Comparison of ENCODE assay signal across 8 mouse cellular contexts in the genomic region with DNA sequence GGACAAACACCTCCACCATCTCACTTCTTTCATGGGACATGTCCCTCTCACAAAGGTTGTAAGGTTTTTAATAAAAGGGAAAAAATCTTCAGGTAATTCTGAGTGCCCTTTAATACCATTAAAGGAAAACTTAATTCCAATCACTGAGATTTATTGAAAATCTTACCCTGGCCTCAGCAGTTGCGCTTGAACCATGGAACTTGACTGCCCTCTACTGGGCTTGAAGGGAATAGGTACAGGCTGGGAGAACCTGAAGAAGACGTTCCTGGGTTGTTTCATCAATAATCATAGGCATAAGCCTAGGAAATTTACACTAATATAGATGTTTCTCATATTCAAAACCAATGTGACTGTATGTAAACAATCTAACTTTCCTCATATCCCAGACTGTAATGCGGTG.
DNase-seq lines count a peak whose midpoint lies in the region; TF ChIP-seq lines count a peak whose summit lies in the region.
"Had no signal": no experiment of that assay in that cellular context is flagged by ENCODE, and none has a peak within 500 bp of the region (broad histone marks: within the 10 kb centered on the region; RNA-seq: fewer than 3 reads in every experiment).

No protein-coding gene starts in this region.

- peaks cover 7% of the 10 kb centered on the region for H3K4me1 ChIP-seq in E14TG2a.4 (replicated peaks; ENCODE audit: low read depth, low read length)
- H3K4me1 ChIP-seq in small intestine, adult 2 months (ENCODE audit: control insufficient read depth, insufficient read depth, insufficient read length, low read length) = no peaks in the 10 kb centered on the region

- no peak overlapping the region for H3K27ac ChIP-seq in small intestine, adult 2 months (ENCODE audit: insufficient read depth, low read depth, low read length)
- H3K27ac ChIP-seq: stomach, embryonic 15.5 days had no signal

- peak; percentile 47 for DNase-seq in 416B (ENCODE audit: low read depth)
- DNase-seq in cerebellum, adult 9-11 months = peak; percentile 4
- peak; percentile 29 to 35 for DNase-seq in frontal cortex, postnatal 25 days (ENCODE audit: low spot score in 2 of 2)
- peak; percentile 28 to 66 for DNase-seq in layer of hippocampus, adult 18-20 months (ENCODE audit: low spot score in 2 of 2)
- DNase-seq in lung, postnatal 4 days = peak; percentile 23 to 62

- no peaks in the 10 kb centered on the region for H3K36me3 ChIP-seq in E14TG2a.4 (ENCODE audit: insufficient read depth, low read length)
- no peaks in the 10 kb centered on the region for H3K36me3 ChIP-seq in small intestine, adult 2 months (ENCODE audit: control insufficient read depth, insufficient read depth, low read length)
- H3K36me3 ChIP-seq: stomach, embryonic 15.5 days had no signal

- no peak for TF ChIP-seq POLR2A in small intestine, adult 2 months (IDR thresholded peaks at IDR 0.05; ENCODE audit: low read depth, low read length)

- H3K4me3 ChIP-seq in E14TG2a.4 (replicated peaks; ENCODE audit: low read length) = no peak overlapping the region
- no peak overlapping the region for H3K4me3 ChIP-seq in small intestine, adult 2 months (ENCODE audit: low read depth, low read length)
- H3K4me3 ChIP-seq: stomach, embryonic 15.5 days had no signal

- peak; percentile 93 for TF ChIP-seq CTCF in E14TG2a.4 (conservative IDR thresholded peaks at IDR 0.05; ENCODE audit: low read length)
- peak; percentile 56; the same call in 1 of the 2 replicates for TF ChIP-seq CTCF in small intestine, adult 2 months (IDR thresholded peaks at IDR 0.05; ENCODE audit: extremely low read depth, insufficient read length, insufficient replicate concordance, low read depth, low read length)

- H3K27me3 ChIP-seq in E14TG2a.4 (ENCODE audit: insufficient read depth, low read length) = no peaks in the 10 kb centered on the region
- no peaks in the 10 kb centered on the region for H3K27me3 ChIP-seq in small intestine, adult 2 months (ENCODE audit: control insufficient read depth, insufficient read depth, low read length)
- H3K27me3 ChIP-seq: stomach, embryonic 15.5 days had no signal

- no peaks in the 10 kb centered on the region for H3K9me3 ChIP-seq in E14TG2a.4 (ENCODE audit: low read length)
- H3K9me3 ChIP-seq: stomach, embryonic 15.5 days had no signal

- WGBS in small intestine, adult 2 months = 19% methylated on average over 3 of the region's 3 CpGs
